Mouse (Mus musculus) liver, postnatal 0 days (tissue): ENCODE results near the gene Ktn1.

Source experiments
- CTCF ChIP-seq: sonication (generic); IDR thresholded peaks from 2 replicates; pipeline ENCODE4 v1.5.1; 2016; ENCODE audit warnings: antibody characterized with exemption, low read depth
- EP300 ChIP-seq: IDR thresholded peaks from 2 replicates; pipeline ENCODE4 v1.6.1; 2016; ENCODE audit warnings: antibody characterized with exemption, low read depth, mild to moderate bottlenecking

DNA sequence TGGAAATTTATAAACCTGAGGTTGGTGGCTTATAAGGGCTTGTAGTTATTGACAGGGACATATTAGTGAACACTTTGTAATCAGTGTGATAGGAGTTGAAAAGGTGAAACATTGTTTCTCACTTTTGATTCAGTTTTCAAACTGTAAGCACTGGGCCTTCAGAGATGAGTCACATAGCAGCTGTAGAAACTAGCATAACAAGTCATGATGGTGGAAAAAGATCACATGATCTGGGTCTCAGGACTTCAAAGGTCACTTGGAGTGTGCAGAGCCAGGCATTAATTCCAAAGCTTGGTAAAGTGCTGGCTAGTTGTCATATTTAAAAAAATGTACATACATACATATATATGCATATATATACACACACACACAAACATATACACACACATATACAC lies 16.2 kb downstream of the Ktn1 start:
- TF ChIP-seq CTCF: no peak
- no peak for TF ChIP-seq EP300
